Mouse (Mus musculus) brain, embryonic 14.5 days (tissue): ENCODE data around the gene Gm49320.

Experiments
- CTCF ChIP-seq: fragments of 200-500 bp; IDR thresholded peaks from 2 replicates; pipeline ENCODE4 v1.5.1; 2012; ENCODE audit warnings: inconsistent platforms, mild to moderate bottlenecking, moderate library complexity, borderline replicate concordance; ENCODE audit not compliant: insufficient read depth, insufficient read length; ENCODE audit errors: extremely low read depth
- POLR2A ChIP-seq: fragments of 200-500 bp; IDR thresholded peaks from 2 replicates; pipeline ENCODE4 v1.6.1; 2012; ENCODE audit warnings: mild to moderate bottlenecking, inconsistent platforms, borderline replicate concordance; ENCODE audit not compliant: poor library complexity, insufficient read depth, insufficient read length, severe bottlenecking; ENCODE audit errors: extremely low read depth

- TF ChIP-seq CTCF (no peak), POLR2A (no peak)
Observed at GRCm38 (mm10) chr8:4258678-4259077, 20.0 kb downstream of the Gm49320 start.
